Mouse (Mus musculus): ENCODE measurements around the gene Clip1. TPM values are rescaled to one million over a fixed set of nuclear protein-coding genes. Genes with fewer than 3 reads are reported as not detected.

The Clip1 gene
- polyA plus RNA-seq, 1 experiment from 2014 or later, result 81.1 TPM

DNA sequence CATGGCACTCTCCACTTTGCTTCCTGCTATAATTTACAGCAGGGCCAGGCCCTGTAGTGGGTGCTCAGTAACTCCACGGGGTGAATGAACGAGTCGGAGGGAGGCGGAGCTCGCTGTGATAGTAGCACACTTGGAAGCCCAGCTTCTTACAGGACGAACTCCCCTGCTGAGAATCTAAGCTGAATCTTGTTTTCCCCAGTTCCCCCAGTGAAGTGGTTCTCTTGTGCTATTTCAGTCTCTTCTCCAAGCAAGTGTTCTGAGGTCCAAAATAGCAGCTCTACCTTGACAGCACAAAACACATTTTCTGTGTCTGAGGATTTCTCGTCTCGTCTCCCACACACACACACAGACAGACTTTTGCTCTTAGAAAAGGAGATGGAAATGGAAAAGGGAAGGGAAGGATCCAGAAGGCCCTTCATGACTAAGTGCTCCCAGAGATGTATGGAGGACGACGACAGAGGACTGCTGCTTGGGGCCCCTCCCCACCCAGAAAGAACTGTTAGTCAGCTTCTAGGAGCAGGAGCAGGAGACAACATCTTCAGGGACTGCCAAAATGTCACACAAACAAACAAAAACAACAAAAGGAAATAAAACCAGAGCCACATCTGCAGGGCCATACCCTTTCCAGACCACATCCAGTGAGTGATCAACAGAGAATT, 90.7 kb downstream of the Clip1 start:
- Histone ChIP-seq H3K9ac (replicated peaks) (no peak overlapping the region; the same call in 1 of the 2 replicates), H3K36me3 (peaks cover 69% of the 10 kb centered on the region), H3K27me3 (replicated peaks) (no peaks in the 10 kb centered on the region), H3K4me1 (no peaks in the 10 kb centered on the region), H3K4me2 (no peak overlapping the region), H3K27ac (replicated peaks) (no peak overlapping the region), H3K9me3 (replicated peaks) (no peaks in the 10 kb centered on the region), H3K4me3 (replicated peaks) (no peak overlapping the region)
- ATAC-seq (ENCODE audit: low FRiP score), result no peak
- WGBS, result 74% methylated on average over 10 of the region's 10 CpGs

GRCm38 (mm10) chr5:123580043-123580442, 104.4 kb downstream of the Clip1 start:
- Histone ChIP-seq H3K36me3 (peaks cover 70% of the 10 kb centered on the region), H3K4me1 (no peaks in the 10 kb centered on the region)
- ATAC-seq (ENCODE audit: low FRiP score), result no peak

DNA sequence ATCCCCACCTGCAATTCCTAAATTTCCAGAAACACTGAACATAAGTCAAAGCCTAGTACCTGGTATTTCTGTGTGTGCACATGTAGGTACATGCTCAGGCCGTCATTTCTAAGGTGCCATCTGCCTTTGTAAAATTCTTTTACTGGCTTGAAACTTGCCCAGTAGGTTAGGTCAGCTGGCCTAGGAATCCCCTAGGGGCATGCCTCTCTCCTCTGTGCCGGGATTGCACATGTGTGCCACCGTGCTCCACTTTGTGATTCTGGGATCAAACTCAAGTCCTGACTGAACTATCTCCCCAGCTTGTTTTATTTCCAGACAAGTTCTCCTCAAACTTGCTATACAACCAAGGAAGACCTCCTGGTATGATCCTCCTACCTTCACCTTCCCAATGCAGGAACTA, 107.7 kb downstream of the Clip1 start:
- Histone ChIP-seq H3K9ac (replicated peaks) (no peak overlapping the region), H3K4me2 (no peak overlapping the region), H3K27ac (replicated peaks) (no peak overlapping the region), H3K4me1 (peaks cover 7% of the 10 kb centered on the region), H3K36me3 (peaks cover 51% of the 10 kb centered on the region), H3K27me3 (replicated peaks) (no peaks in the 10 kb centered on the region), H3K4me3 (replicated peaks) (no peak overlapping the region), H3K9me3 (replicated peaks) (no peaks in the 10 kb centered on the region)
- 89% methylated on average over 3 of the region's 3 CpGs for WGBS
- no peak for ATAC-seq (ENCODE audit: low FRiP score)

More at GRCm38 (mm10) chr5:123580043-123580442, 104.4 kb downstream of the Clip1 start:
- no peaks in the 10 kb centered on the region for H3K27me3 ChIP-seq (replicated peaks)
- H3K4me3 ChIP-seq (replicated peaks), result no peak overlapping the region
- no peak overlapping the region for H3K27ac ChIP-seq (replicated peaks)
- H3K9me3 ChIP-seq (replicated peaks), result no peaks in the 10 kb centered on the region
- no peak overlapping the region for H3K4me2 ChIP-seq
- 90% methylated on average over 6 of the region's 6 CpGs for WGBS
- no peak overlapping the region for H3K9ac ChIP-seq (replicated peaks)

GRCm38 (mm10) chr5:123573362-123573761, 111.1 kb downstream of the Clip1 start:
- peaks cover 35% of the 10 kb centered on the region for H3K36me3 ChIP-seq
- no peak for ATAC-seq (ENCODE audit: low FRiP score)
- peak overlapping the region; percentile 98 for H3K4me3 ChIP-seq (replicated peaks)
- 65% methylated on average over 8 of the region's 8 CpGs for WGBS
- H3K9me3 ChIP-seq (replicated peaks), result no peaks in the 10 kb centered on the region
- no peaks in the 10 kb centered on the region for H3K27me3 ChIP-seq (replicated peaks)
- peak overlapping the region; percentile 76 for H3K4me2 ChIP-seq
- H3K27ac ChIP-seq (replicated peaks), result 0 out of 2 replicates have a peak overlapping the region, but pooled peaks have one; percentile 45
- no peak overlapping the region for H3K9ac ChIP-seq (replicated peaks)
- peaks cover 15% of the 10 kb centered on the region for H3K4me1 ChIP-seq

- Histone ChIP-seq H3K9ac (replicated peaks) (peak within 1 kb of the TSS; percentile 91), H3K36me3 (peaks cover 34% of the 10 kb centered on the region), H3K4me1 (peaks cover 15% of the 10 kb centered on the region), H3K27me3 (replicated peaks) (no peaks in the 10 kb centered on the region), H3K4me2 (peak within 1 kb of the TSS; percentile 76), H3K9me3 (replicated peaks) (no peaks in the 10 kb centered on the region), H3K4me3 (replicated peaks) (peak within 1 kb of the TSS; percentile 98), H3K27ac (replicated peaks) (peak within 1 kb of the TSS; percentile 89)
- peak; percentile 93 for ATAC-seq (ENCODE audit: low FRiP score)
- under 1% methylated on average over 54 of the region's 54 CpGs for WGBS
These were observed 111.8 kb downstream of the Clip1 start, which contains the start of gene Vps33a for GRCm38 (mm10) chr5:123572357-123573186. Gene Vps33a, minus strand, starts transcription at chr5:123573038.

GRCm38 (mm10) chr5:123561128-123561527, 123.3 kb downstream of the Clip1 start:
- Histone ChIP-seq H3K27ac (replicated peaks) (no peak overlapping the region), H3K4me2 (no peak overlapping the region), H3K27me3 (replicated peaks) (no peaks in the 10 kb centered on the region), H3K36me3 (peaks cover 91% of the 10 kb centered on the region), H3K4me1 (no peaks in the 10 kb centered on the region), H3K9me3 (replicated peaks) (no peaks in the 10 kb centered on the region), H3K4me3 (replicated peaks) (no peak overlapping the region), H3K9ac (replicated peaks) (no peak overlapping the region)
- WGBS, result 94% methylated on average over 11 of the region's 11 CpGs
- no peak for ATAC-seq (ENCODE audit: low FRiP score)

DNA sequence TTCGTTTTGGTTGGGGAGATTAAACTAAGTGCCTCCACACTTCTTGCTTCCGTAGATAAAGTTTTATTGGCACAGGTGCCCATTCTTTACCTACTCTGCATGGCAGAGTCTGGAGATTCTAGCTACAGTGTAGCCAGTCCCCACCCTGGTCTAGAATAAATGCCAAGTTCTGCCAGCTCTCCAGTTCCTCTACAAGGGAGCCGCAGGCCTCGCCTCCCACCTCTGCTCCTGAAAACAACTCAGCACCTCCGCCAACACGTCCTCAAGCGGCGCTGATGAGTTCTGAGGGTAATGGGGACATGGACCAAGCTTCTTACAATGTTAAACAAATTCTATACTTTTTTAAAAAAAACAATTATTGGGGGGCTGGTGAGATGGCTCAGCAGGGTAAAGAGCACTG, 124.8 kb downstream of the Clip1 start:
- Histone ChIP-seq H3K4me3 (replicated peaks) (no peak overlapping the region), H3K9me3 (replicated peaks) (no peaks in the 10 kb centered on the region), H3K27ac (replicated peaks) (no peak overlapping the region), H3K4me1 (no peaks in the 10 kb centered on the region), H3K4me2 (no peak overlapping the region), H3K36me3 (peaks cover 86% of the 10 kb centered on the region), H3K27me3 (replicated peaks) (no peaks in the 10 kb centered on the region), H3K9ac (replicated peaks) (no peak overlapping the region)
- 94% methylated on average over 8 of the region's 8 CpGs for WGBS
- no peak for ATAC-seq (ENCODE audit: low FRiP score)

DNA sequence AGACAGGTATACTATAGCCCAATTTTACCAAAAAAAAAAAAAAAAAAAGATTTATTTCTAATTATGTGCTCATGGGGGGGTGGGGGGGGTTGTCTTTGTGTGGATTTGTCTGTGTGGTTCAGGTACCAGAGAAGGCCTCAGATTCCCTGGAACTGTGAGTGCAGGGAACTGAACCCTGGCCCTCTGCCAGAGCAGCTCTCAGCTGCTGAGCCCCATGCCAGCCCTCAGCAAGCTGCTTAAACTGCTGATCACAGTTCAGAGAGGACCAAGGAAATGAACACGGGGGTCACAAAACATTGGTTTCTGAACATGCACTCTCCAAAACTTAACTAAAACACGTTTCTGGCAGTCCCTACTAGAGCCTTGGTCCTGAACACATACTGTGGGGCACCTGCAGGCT, 128.0 kb downstream of the Clip1 start:
- H3K27me3 ChIP-seq (replicated peaks), result no peaks in the 10 kb centered on the region
- peaks cover 60% of the 10 kb centered on the region for H3K36me3 ChIP-seq
- H3K4me1 ChIP-seq, result no peaks in the 10 kb centered on the region
- 60% methylated on average over 2 of the region's 2 CpGs for WGBS
- no peak overlapping the region for H3K4me3 ChIP-seq (replicated peaks)
- H3K27ac ChIP-seq (replicated peaks), result no peak overlapping the region
- no peaks in the 10 kb centered on the region for H3K9me3 ChIP-seq (replicated peaks)
- no peak for ATAC-seq (ENCODE audit: low FRiP score)
- H3K4me2 ChIP-seq, result no peak overlapping the region
- H3K9ac ChIP-seq (replicated peaks), result no peak overlapping the region

GRCm38 (mm10) chr5:123555693-123556092, 128.7 kb downstream of the Clip1 start:
- H3K4me3 ChIP-seq (replicated peaks), result no peak overlapping the region
- 91% methylated on average over 7 of the region's 7 CpGs for WGBS
- H3K27me3 ChIP-seq (replicated peaks), result no peaks in the 10 kb centered on the region
- no peak overlapping the region for H3K9ac ChIP-seq (replicated peaks)
- no peaks in the 10 kb centered on the region for H3K9me3 ChIP-seq (replicated peaks)
- no peak overlapping the region for H3K27ac ChIP-seq (replicated peaks)
- peaks cover 55% of the 10 kb centered on the region for H3K36me3 ChIP-seq
- H3K4me2 ChIP-seq, result no peak overlapping the region
- no peaks in the 10 kb centered on the region for H3K4me1 ChIP-seq
- no peak for ATAC-seq (ENCODE audit: low FRiP score)

DNA sequence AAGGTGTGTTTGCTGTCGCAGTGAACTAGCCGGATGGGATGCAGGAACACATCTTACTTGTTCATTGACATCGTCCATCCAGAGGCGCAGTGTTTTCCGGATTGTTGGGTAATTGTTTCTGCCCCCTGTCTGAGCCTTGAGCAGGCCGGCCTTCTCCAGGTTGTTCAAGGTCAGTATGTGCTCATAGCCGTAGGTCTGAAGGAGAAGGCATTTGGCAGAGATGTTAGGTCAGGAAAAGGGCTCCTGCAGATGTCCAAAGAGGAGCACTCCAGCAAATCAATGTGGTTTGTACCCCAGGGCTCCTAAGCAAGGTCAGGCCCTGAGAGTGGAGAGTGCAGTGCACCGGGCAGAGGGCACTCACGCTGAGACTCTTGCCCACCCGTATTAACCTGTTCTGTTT, 150.6 kb downstream of the Clip1 start:
- no peak overlapping the region for H3K4me3 ChIP-seq (replicated peaks)
- WGBS, result 95% methylated on average over 10 of the region's 10 CpGs
- no peak overlapping the region for H3K4me2 ChIP-seq
- H3K27me3 ChIP-seq (replicated peaks), result no peaks in the 10 kb centered on the region
- no peak for ATAC-seq (ENCODE audit: low FRiP score)
- peaks cover 82% of the 10 kb centered on the region for H3K36me3 ChIP-seq
- H3K4me1 ChIP-seq, result no peaks in the 10 kb centered on the region
- H3K9me3 ChIP-seq (replicated peaks), result no peaks in the 10 kb centered on the region
- no peak overlapping the region for H3K27ac ChIP-seq (replicated peaks)
- H3K9ac ChIP-seq (replicated peaks), result no peak overlapping the region

DNA sequence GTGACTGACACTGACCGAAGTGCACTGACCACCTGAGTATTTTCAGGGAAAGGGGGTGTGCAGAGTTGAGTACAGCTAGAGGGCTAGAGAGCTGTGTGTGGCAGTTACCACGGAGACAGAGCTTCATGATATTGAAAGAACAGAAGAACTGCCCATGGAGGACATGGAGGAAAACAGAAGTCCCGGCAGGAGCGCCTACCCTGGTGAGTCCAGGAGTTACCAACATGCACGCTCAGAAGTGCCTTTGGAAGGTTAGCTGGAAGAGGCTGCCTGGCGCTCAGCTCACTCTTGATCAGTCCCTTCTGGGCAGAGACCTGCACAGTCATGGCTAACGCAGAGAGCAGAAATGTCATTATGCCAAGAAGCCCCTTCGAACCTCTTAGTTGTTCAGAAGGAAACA, 154.4 kb downstream of the Clip1 start:
- no peak overlapping the region for H3K4me3 ChIP-seq (replicated peaks)
- peaks cover 75% of the 10 kb centered on the region for H3K36me3 ChIP-seq
- WGBS, result 88% methylated on average over 8 of the region's 8 CpGs
- H3K4me1 ChIP-seq, result no peaks in the 10 kb centered on the region
- no peaks in the 10 kb centered on the region for H3K27me3 ChIP-seq (replicated peaks)
- no peak overlapping the region for H3K9ac ChIP-seq (replicated peaks)
- no peaks in the 10 kb centered on the region for H3K9me3 ChIP-seq (replicated peaks)
- no peak for ATAC-seq (ENCODE audit: low FRiP score)
- no peak overlapping the region for H3K27ac ChIP-seq (replicated peaks)
- no peak overlapping the region for H3K4me2 ChIP-seq

DNA sequence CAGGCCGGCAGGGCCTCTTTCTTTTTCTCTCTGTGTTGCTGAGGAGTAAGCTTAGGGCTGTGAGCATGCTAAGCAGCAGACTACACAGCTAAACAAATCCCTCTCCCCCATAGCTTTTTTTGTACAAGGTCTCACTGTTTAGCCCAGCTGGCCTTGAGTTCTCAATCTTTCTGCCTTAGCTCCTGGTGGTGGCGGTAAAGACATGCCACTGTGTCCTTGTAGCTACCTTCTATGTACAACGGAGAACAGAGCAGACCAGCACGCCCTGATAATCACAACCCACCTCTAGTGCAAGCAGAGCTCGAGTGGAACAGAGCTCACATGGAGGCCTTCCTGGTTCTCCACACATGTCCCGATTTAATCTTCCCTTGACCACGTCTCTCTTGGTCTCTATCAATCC, 155.8 kb downstream of the Clip1 start:
- 81% methylated on average over 7 of the region's 7 CpGs for WGBS
- ATAC-seq (ENCODE audit: low FRiP score), result no peak
- Histone ChIP-seq H3K4me1 (peaks cover 7% of the 10 kb centered on the region), H3K27ac (replicated peaks) (no peak overlapping the region), H3K9ac (replicated peaks) (no peak overlapping the region), H3K4me3 (replicated peaks) (no peak overlapping the region), H3K27me3 (replicated peaks) (no peaks in the 10 kb centered on the region), H3K36me3 (peaks cover 63% of the 10 kb centered on the region), H3K9me3 (replicated peaks) (no peaks in the 10 kb centered on the region), H3K4me2 (no peak overlapping the region)

Measured in neural tube, embryonic 15.5 days (tissue).